Mouse (Mus musculus) CH12.LX (cell line): ENCODE measurements around the gene Pgap3. TPM values are rescaled to one million over a fixed set of nuclear protein-coding genes. Genes with fewer than 3 reads are reported as not detected.

ENCODE experiments used
- DNase-seq: peaks from one replicate; pipeline ENCODE4 v3.0.0-alpha.2; 2013; ENCODE audit errors: extremely low read depth
- H3K27ac ChIP-seq: 2 replicates; pipeline ENCODE4 v1.5.1; 2012; ENCODE audit warnings: low read depth, mild to moderate bottlenecking, control low read depth, moderate library complexity; ENCODE audit not compliant: insufficient read depth
- H3K27me3 ChIP-seq: replicated peaks from 2 replicates; pipeline ENCODE3; 2012; ENCODE audit warnings: inconsistent platforms
- H3K36me3 ChIP-seq, 2 experiments: replicated peaks in 1 of 2; 2 replicates each; pipeline versions ENCODE3 to v1.6.1; 2012; ENCODE audit warnings: inconsistent platforms in 1 of 2, low read length in 1 of 2, mild to moderate bottlenecking in 1 of 2, mixed read lengths in 1 of 2, moderate library complexity in 1 of 2; ENCODE audit not compliant: control insufficient read depth in 1 of 2, insufficient read depth in 1 of 2
- H3K4me1 ChIP-seq, 2 experiments: 2 replicates each; pipeline ENCODE4 v1.6.1; 2012; ENCODE audit warnings: inconsistent platforms in 1 of 2, moderate library complexity in 1 of 2; ENCODE audit not compliant: insufficient read depth in 2 of 2, control insufficient read depth in 1 of 2
- H3K4me2 ChIP-seq: 2 replicates; pipeline ENCODE4 v1.6.1; 2012; ENCODE audit warnings: low read depth, mild to moderate bottlenecking, control low read depth; ENCODE audit not compliant: poor library complexity, insufficient read depth, severe bottlenecking
- H3K4me3 ChIP-seq, 3 experiments: fragments of 150-350 bp in 1 of 3; sonication (generic) in 1 of 3; replicated peaks in 1 of 3; 2 replicates each; pipeline versions ENCODE3 to v1.5.1; 2011 to 2012; ENCODE audit warnings: low read depth in 2 of 3, low read length in 2 of 3, mild to moderate bottlenecking in 2 of 3, moderate library complexity in 2 of 3, control low read depth in 1 of 3, improper control_type of control experiment in 1 of 3, inconsistent platforms in 1 of 3, mixed read lengths in 1 of 3; ENCODE audit not compliant: poor library complexity in 1 of 3
- H3K79me2 ChIP-seq: replicated peaks from 2 replicates; pipeline ENCODE4 v1.6.1; 2012; ENCODE audit warnings: mild to moderate bottlenecking, moderate library complexity; ENCODE audit not compliant: control insufficient read depth, poor library complexity, insufficient read depth, severe bottlenecking; ENCODE audit errors: extremely low read depth
- H3K9ac ChIP-seq: 2 replicates; pipeline ENCODE4 v1.6.1; 2012; ENCODE audit warnings: low read depth, mild to moderate bottlenecking, control low read depth, moderate library complexity; ENCODE audit not compliant: insufficient read depth
- H3K9me3 ChIP-seq: replicated peaks from 2 replicates; pipeline ENCODE3; 2012; ENCODE audit warnings: low read length, inconsistent platforms, mixed read lengths
- CHD1 ChIP-seq: IDR thresholded peaks from 2 replicates; pipeline ENCODE4 v1.6.1; 2012; ENCODE audit warnings: low read depth, low read length, improper control_type of control experiment, inconsistent platforms
- CHD2 ChIP-seq: IDR thresholded peaks from 2 replicates; pipeline ENCODE4 v1.6.1; 2011; ENCODE audit warnings: low read length, improper control_type of control experiment
- CTCF ChIP-seq, 2 experiments: IDR thresholded peaks in 1 of 2; conservative IDR thresholded peaks in 1 of 2; 2 replicates each; pipeline ENCODE4 v1.5.1; 2011 to 2012; ENCODE audit warnings: low read depth in 2 of 2, low read length in 2 of 2, improper control_type of control experiment in 1 of 2, inconsistent platforms in 1 of 2, mild to moderate bottlenecking in 1 of 2, moderate library complexity in 1 of 2
- E2F4 ChIP-seq: IDR thresholded peaks from 2 replicates; pipeline ENCODE4 v1.6.1; 2011; ENCODE audit warnings: low read depth, low read length, improper control_type of control experiment; ENCODE audit not compliant: insufficient replicate concordance
- ELF1 ChIP-seq: IDR thresholded peaks from 2 replicates; pipeline ENCODE4 v1.6.1; 2014; ENCODE audit warnings: low read depth, mild to moderate bottlenecking, inconsistent platforms, low read length, improper control_type of control experiment
- ETS1 ChIP-seq: conservative IDR thresholded peaks from 2 replicates; pipeline ENCODE4 v1.6.1; 2012; ENCODE audit warnings: low read depth, mild to moderate bottlenecking, inconsistent platforms, low read length, improper control_type of control experiment, moderate library complexity
- HCFC1 ChIP-seq: IDR thresholded peaks from 2 replicates; pipeline ENCODE4 v1.6.1; 2012; ENCODE audit warnings: low read depth, mild to moderate bottlenecking, inconsistent platforms, low read length, improper control_type of control experiment
- IRF4 ChIP-seq: IDR thresholded peaks from 2 replicates; pipeline ENCODE4 v1.6.1; 2014; ENCODE audit warnings: low read depth, mild to moderate bottlenecking, inconsistent platforms, low read length, improper control_type of control experiment
- JUN ChIP-seq: IDR thresholded peaks from 2 replicates; pipeline ENCODE4 v1.6.1; 2011; ENCODE audit warnings: low read depth, mild to moderate bottlenecking, low read length, improper control_type of control experiment, moderate library complexity; ENCODE audit not compliant: insufficient read depth
- KAT2A ChIP-seq: IDR thresholded peaks from 2 replicates; pipeline ENCODE4 v1.6.1; 2012; ENCODE audit warnings: low read length, improper control_type of control experiment, inconsistent platforms; ENCODE audit not compliant: insufficient replicate concordance
- MAX ChIP-seq: IDR thresholded peaks from 2 replicates; pipeline ENCODE4 v1.6.1; 2011; ENCODE audit warnings: low read length, improper control_type of control experiment
- MAZ ChIP-seq: IDR thresholded peaks from 2 replicates; pipeline ENCODE4 v1.6.1; 2012; ENCODE audit warnings: low read depth, mild to moderate bottlenecking, inconsistent platforms, low read length, improper control_type of control experiment, moderate library complexity
- MEF2A ChIP-seq: IDR thresholded peaks from 2 replicates; pipeline ENCODE4 v1.6.1; 2014; ENCODE audit warnings: low read depth, mild to moderate bottlenecking, inconsistent platforms, low read length, improper control_type of control experiment, borderline replicate concordance
- MXI1 ChIP-seq: IDR thresholded peaks from 2 replicates; pipeline ENCODE4 v1.6.1; 2011; ENCODE audit warnings: mild to moderate bottlenecking, low read depth, low read length, improper control_type of control experiment
- MYC ChIP-seq: IDR thresholded peaks from 2 replicates; pipeline ENCODE4 v1.6.1; 2011; ENCODE audit warnings: low read depth, mild to moderate bottlenecking, improper control_type of control experiment, low read length
- NELFE ChIP-seq: IDR thresholded peaks from 2 replicates; pipeline ENCODE4 v1.6.1; 2011; ENCODE audit warnings: low read depth, low read length, improper control_type of control experiment
- NRF1 ChIP-seq: IDR thresholded peaks from 2 replicates; pipeline ENCODE4 v1.6.1; 2014; ENCODE audit warnings: low read depth, mild to moderate bottlenecking, inconsistent platforms, low read length, improper control_type of control experiment, moderate library complexity
- POLR2A ChIP-seq: IDR thresholded peaks from 2 replicates; pipeline ENCODE4 v1.6.1; 2011; ENCODE audit warnings: low read depth, mild to moderate bottlenecking, improper control_type of control experiment, low read length
- RAD21 ChIP-seq: IDR thresholded peaks from 2 replicates; pipeline ENCODE4 v1.6.1; 2011; ENCODE audit warnings: low read depth, mild to moderate bottlenecking, low read length, improper control_type of control experiment, moderate library complexity
- SIN3A ChIP-seq: IDR thresholded peaks from 2 replicates; pipeline ENCODE4 v1.6.1; 2012; ENCODE audit warnings: low read length, improper control_type of control experiment, inconsistent platforms
- TBP ChIP-seq: conservative IDR thresholded peaks from 2 replicates; pipeline ENCODE4 v1.6.1; 2011; ENCODE audit warnings: low read depth, low read length, improper control_type of control experiment
- TCF12 ChIP-seq: IDR thresholded peaks from 2 replicates; pipeline ENCODE4 v1.6.1; 2014; ENCODE audit warnings: low read depth, mild to moderate bottlenecking, inconsistent platforms, low read length, improper control_type of control experiment
- UBTF ChIP-seq: IDR thresholded peaks from 2 replicates; pipeline ENCODE4 v1.6.1; 2012; ENCODE audit warnings: low read depth, mild to moderate bottlenecking, inconsistent platforms, low read length, improper control_type of control experiment, moderate library complexity
- USF1 ChIP-seq: IDR thresholded peaks from 2 replicates; pipeline ENCODE4 v1.6.1; 2014; ENCODE audit warnings: low read depth, mild to moderate bottlenecking, inconsistent platforms, low read length, improper control_type of control experiment
- ZKSCAN1 ChIP-seq: IDR thresholded peaks from 2 replicates; pipeline ENCODE4 v1.6.1; 2012; ENCODE audit warnings: low read depth, inconsistent platforms, low read length, improper control_type of control experiment, borderline replicate concordance
- ZMIZ1 ChIP-seq: IDR thresholded peaks from 2 replicates; pipeline ENCODE4 v1.6.1; 2012; ENCODE audit warnings: low read depth, mild to moderate bottlenecking, inconsistent platforms, low read length, improper control_type of control experiment
- ZNF384 ChIP-seq: IDR thresholded peaks from 2 replicates; pipeline ENCODE4 v1.6.1; 2012; ENCODE audit warnings: low read depth, low read length, improper control_type of control experiment, inconsistent platforms
- dilution Hi-C: fragments of 300-500 bp; cut with MboI; formaldehyde crosslinking; loops from 2 replicates; pipeline ENCODE4 v1.14.3; 2020; ENCODE audit warnings: low sequenced_read_pairs; ENCODE audit not compliant: extremely low pct_unique_long_range_greater_than_20kb, extremely low pct_ligation_motif_present
- in situ Hi-C: fragments of 300-500 bp; cut with MboI; formaldehyde crosslinking; loops from 3 replicates; pipeline ENCODE4 v1.14.3; 2019; ENCODE audit warnings: low sequenced_read_pairs, low pct_ligation_motif_present, low pct_unique_long_range_greater_than_20kb, mixed read lengths
- polyA plus RNA-seq: library from polyadenylated mRNA; unstranded; fragments of >175 nt; gene quantifications from 2 replicates; pipeline ENCODE4 v1.2.1, GENCODE M21; 2012; ENCODE audit warnings: low read depth; ENCODE audit not compliant: insufficient read length
- total RNA-seq, 2 experiments: library from RNA; depleted of rRNA; stranded (reverse); fragments of 300-350 nt in 1 of 2; fragments of >200 nt in 1 of 2; gene quantifications; 2 replicates each; pipeline ENCODE4 v1.2.3; 2012 to 2014

Pgap3 gene
- total RNA-seq (2012; rRNA removed) (6.9 and 7.1 TPM in 2 replicates), total RNA-seq (2014; rRNA removed) (2.4 and 3.3 TPM in 2 replicates), polyA plus RNA-seq (6.5 and 7.1 TPM in 2 replicates)

DNA sequence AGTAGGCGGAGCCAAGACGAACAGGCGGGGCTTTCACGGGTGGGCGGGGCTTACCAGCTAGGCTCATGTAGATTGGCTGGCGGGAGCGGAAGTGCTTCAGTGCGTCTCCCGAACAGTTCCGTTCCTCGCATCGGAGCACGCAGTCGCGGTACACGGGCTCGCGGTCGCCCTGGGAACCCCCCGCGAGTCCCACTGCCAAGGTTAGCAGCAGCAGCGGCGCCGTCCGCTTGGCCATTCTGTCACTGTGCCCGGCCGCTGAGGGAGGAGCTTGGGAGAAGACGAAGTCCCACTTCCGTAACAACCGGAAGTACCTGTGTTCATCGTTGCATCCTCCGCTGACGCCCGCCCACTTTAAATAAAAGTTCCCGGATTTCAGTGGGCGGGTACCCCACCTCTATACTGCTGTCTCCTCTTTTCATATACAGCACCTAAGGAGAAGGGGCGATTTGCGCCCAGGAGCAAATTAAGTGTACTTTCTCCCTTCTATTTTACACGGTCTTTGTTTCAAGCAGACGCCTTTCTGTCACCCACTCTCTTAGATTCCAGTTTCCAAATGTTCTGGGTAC lies at the start of gene Pgap3:
Gene Pgap3, minus strand, starts transcription at position 330 of the 566 bp plus-strand sequence.
- H3K9me3 ChIP-seq = no peaks in the 10 kb centered on the region
- TF ChIP-seq ZMIZ1 (peak; percentile 83), ZKSCAN1 (no peak), MXI1 (peak; percentile 83; the same call in 1 of the 2 replicates), HCFC1 (peak; percentile 92), IRF4 (peak; percentile 80), CTCF (conservative IDR thresholded peaks at IDR 0.05 in 1 of 2, IDR thresholded peaks at IDR 0.05 in 1 of 2; ENCODE audit: low read depth in 2 of 2, low read length in 2 of 2) (no peak), KAT2A (peak; percentile 90; the same call in 1 of the 2 replicates), ZNF384 (no peak), MYC (peak; percentile 45), ELF1 (peak; percentile 95), SIN3A (peak; percentile 89), MEF2A (peak; percentile 80; the same call in 1 of the 2 replicates), UBTF (peak; percentile 48; the same call in 1 of the 2 replicates), TCF12 (peak; percentile 78), ETS1 (peak; percentile 29; the same call in 1 of the 2 replicates), E2F4 (0 out of 2 replicates have a peak, but pooled peaks have one; percentile 50), MAX (peak; percentile 58; the same call in 1 of the 2 replicates), USF1 (no peak), RAD21 (no peak), MAZ (0 out of 2 replicates have a peak, but pooled peaks have one; percentile 63), NELFE (peak; percentile 70; the same call in 1 of the 2 replicates), CHD2 (peak; percentile 73; the same call in 1 of the 2 replicates), TBP (peak; percentile 64; the same call in 1 of the 2 replicates), JUN (no peak), POLR2A (peak; percentile 76), CHD1 (no peak), NRF1 (peak; percentile 75)
- H3K27ac ChIP-seq = peak within 1 kb of the TSS; percentile 75
- H3K27me3 ChIP-seq = peaks cover 23% of the 10 kb centered on the region
- peaks cover 0 to 6% of the 10 kb centered on the region in 2 experiments for H3K36me3 ChIP-seq
- dilution Hi-C loops = no loop called here
- peak; percentile 98 for DNase-seq
- peak within 1 kb of the TSS; percentile 48 to 68 (median 61) for H3K4me3 ChIP-seq
- H3K9ac ChIP-seq = peak within 1 kb of the TSS; percentile 80
- peak within 1 kb of the TSS; percentile 85 for H3K4me2 ChIP-seq
- in situ Hi-C loops = no loop called here
- H3K79me2 ChIP-seq = no peaks in the 10 kb centered on the region
- H3K4me1 ChIP-seq = peaks cover 10 to 16% of the 10 kb centered on the region in 2 experiments
